Mouse (Mus musculus) layer of hippocampus, adult 9-11 months (tissue): Measurements from ENCODE around the gene Fahd1.

Source experiments
- DNase-seq: peaks from one replicate; pipeline ENCODE4 v3.0.0; 2022

Gene Fahd1

GRCm38 (mm10) chr17:24850065-24850772, at the start of gene Fahd1:
Fahd1 (minus strand) TSS chr17:24850364.
- DNase-seq: peak; percentile 99

- no peak for DNase-seq
Observed at GRCm38 (mm10) chr17:24899153-24899552, 49.0 kb upstream of the Fahd1 start.

GRCm38 (mm10) chr17:24898041-24898854, 48.1 kb upstream of the Fahd1 start:
- no peak for DNase-seq

GRCm38 (mm10) chr17:24897600-24897999, 47.4 kb upstream of the Fahd1 start:
- DNase-seq: no peak

GRCm38 (mm10) chr17:24896993-24897269, 46.8 kb upstream of the Fahd1 start:
- no peak for DNase-seq

- peak; percentile 77 for DNase-seq
Observed at GRCm38 (mm10) chr17:24896241-24896992, 46.3 kb upstream of the Fahd1 start, which contains the start of gene Nme3. Nme3 (plus strand) TSS chr17:24896500.

- DNase-seq: no peak
Observed at GRCm38 (mm10) chr17:24895571-24896240, 45.5 kb upstream of the Fahd1 start.

GRCm38 (mm10) chr17:24894995-24895547, 44.9 kb upstream of the Fahd1 start, which contains the start of the genes Eme2 and Mrps34:
Eme2 (minus strand) TSS chr17:24895087.
Mrps34 (plus strand) TSS chr17:24895116.
- DNase-seq: peak; percentile 81

GRCm38 (mm10) chr17:24894061-24894994, 44.2 kb upstream of the Fahd1 start:
- DNase-seq: no peak

GRCm38 (mm10) chr17:24893276-24893675, 43.1 kb upstream of the Fahd1 start:
- no peak for DNase-seq

- DNase-seq: no peak
Observed at GRCm38 (mm10) chr17:24892785-24893184, 42.6 kb upstream of the Fahd1 start.

GRCm38 (mm10) chr17:24891321-24891720, 41.2 kb upstream of the Fahd1 start:
- DNase-seq: no peak

GRCm38 (mm10) chr17:24890151-24891092, 40.3 kb upstream of the Fahd1 start:
- no peak for DNase-seq

- DNase-seq: no peak
Observed at GRCm38 (mm10) chr17:24888862-24889261, 38.7 kb upstream of the Fahd1 start.

GRCm38 (mm10) chr17:24887291-24888080, 37.3 kb upstream of the Fahd1 start:
- no peak for DNase-seq

GRCm38 (mm10) chr17:24886932-24887271, 36.7 kb upstream of the Fahd1 start:
- no peak for DNase-seq

GRCm38 (mm10) chr17:24886134-24886931, 36.2 kb upstream of the Fahd1 start, which contains the start of the genes Nubp2 and Spsb3:
Nubp2 (minus strand) TSS chr17:24886349.
Spsb3 (plus strand) TSS chr17:24886643.
- peak; percentile 100 for DNase-seq

- no peak for DNase-seq
Observed at GRCm38 (mm10) chr17:24885356-24886133, 35.4 kb upstream of the Fahd1 start.
